Mouse (Mus musculus): ENCODE measurements around the gene Gm18596. TPM values are rescaled to one million over a fixed set of nuclear protein-coding genes. Genes with fewer than 3 reads are reported as not detected.
"Not testable (repeated sequence)": the region's sequence is repeated elsewhere in the genome, so short reads cannot be mapped to it uniquely, and the experiment has no call there.

Gene Gm18596
- not detected in 2 replicates for polyA plus RNA-seq (2015; fragmentation: Nextera tagmentation; extraction: Ambion mirVana)

DNA sequence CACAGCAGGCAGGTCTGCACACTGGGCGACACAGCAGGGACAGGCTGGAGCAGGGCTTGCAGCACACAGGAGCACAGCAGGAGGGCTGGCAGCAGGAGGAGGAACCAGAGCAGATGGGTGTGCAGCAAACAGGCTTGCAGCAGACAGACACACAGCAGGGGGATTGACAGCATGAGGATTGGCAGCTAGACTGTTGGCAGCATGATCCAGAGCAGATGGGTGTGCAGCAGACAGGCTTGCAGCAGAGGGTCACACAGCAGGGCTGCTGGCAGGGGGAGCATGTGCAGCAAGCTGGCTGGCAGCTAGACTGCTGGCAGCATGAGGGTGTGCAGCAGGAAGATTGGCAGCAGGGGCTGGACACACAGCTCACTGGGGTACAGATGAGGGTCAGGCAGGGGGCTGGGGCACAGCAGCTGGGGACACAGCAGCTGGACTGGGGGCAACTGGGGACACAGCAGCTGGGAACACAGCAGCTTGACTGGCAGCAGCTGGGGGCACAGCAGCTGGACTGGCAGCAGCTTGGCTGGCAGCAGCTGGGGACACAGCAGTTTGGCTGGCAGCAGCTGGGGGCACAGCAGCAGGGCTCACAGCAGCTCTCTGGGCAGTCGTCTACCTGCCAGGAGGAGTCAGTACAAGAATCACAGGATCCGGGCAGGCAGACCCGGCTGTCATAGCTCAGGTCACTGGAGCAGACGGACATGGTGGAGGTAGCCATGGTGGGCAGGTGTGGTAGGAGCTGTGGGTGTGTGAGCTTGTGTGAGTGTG, at the start of gene Gm18596:
Gene Gm18596 (minus strand): TSS at position 715 of the 765 bp plus-strand sequence.
- not testable (repeated sequence) for ATAC-seq; H3K4me1 ChIP-seq (replicated peaks)

DNA sequence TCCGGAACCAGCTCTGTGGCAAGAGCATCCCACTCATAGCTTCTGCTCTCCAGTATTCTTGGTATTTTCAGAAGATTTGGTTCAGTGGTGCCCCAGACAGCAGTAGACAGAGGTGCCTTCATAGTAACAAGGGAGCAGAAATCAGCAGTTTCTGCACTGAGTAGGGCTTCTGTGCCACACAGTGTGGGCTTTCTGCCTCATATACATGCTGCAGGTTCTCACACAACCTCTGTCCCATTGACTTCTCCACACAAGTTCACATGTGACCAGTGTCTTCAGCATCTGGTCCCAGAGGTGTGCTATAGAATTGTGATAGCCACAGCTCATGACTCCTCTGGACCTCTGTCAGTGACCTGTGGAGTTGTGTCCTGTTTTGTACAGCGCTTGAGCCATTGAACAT, 46.2 kb upstream of the Gm18596 start:
- Histone ChIP-seq H3K9ac (no peak overlapping the region), H3K9me3 (no peaks in the 10 kb centered on the region), H3K4me2 (replicated peaks) (no peak overlapping the region), H3K4me1 (replicated peaks) (no peaks in the 10 kb centered on the region), H3K27ac (no peak overlapping the region), H3K36me3 (no peaks in the 10 kb centered on the region), H3K4me3 (replicated peaks) (no peak overlapping the region), H3K27me3 (replicated peaks) (no peaks in the 10 kb centered on the region)
- 82% methylated on average over 2 of the region's 2 CpGs for WGBS
- no peak for ATAC-seq

More for the DNA sequence above, at the start of gene Gm18596:
- H3K4me2 ChIP-seq (replicated peaks); H3K4me3 ChIP-seq (replicated peaks); H3K27me3 ChIP-seq (replicated peaks); H3K36me3 ChIP-seq; H3K9me3 ChIP-seq; H3K27ac ChIP-seq; H3K9ac ChIP-seq: not testable (repeated sequence)
- 61% methylated on average over 5 of the region's 5 CpGs for WGBS

DNA sequence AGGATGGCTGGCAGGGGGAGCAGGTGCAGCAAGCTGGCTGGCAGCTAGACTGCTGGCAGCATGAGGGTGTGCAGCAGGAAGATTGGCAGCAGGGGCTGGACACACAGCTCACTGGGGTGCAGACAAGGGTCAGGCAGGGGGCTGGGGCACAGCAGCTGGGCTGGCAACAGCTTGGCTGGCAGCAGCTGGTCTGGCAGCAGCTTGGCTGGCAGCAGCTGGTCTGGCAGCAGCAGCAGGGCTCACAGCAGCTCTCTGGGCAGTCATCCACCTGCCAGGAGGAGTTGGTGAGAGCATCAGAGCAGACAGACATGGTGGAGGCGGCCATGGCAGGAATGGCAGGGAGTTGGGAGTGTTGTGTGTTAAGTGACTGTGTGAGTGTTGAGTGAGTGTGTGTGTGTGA, 45.4 kb upstream of the Gm18596 start, which contains the start of gene Gm7137:
Gene Gm7137 (minus strand): TSS at position 325 of the 400 bp plus-strand sequence.
- not testable (repeated sequence) for ATAC-seq; H3K4me1 ChIP-seq (replicated peaks); H3K27me3 ChIP-seq (replicated peaks); H3K9ac ChIP-seq; H3K27ac ChIP-seq; H3K36me3 ChIP-seq; H3K9me3 ChIP-seq; H3K4me2 ChIP-seq (replicated peaks); H3K4me3 ChIP-seq (replicated peaks)
- 79% methylated on average over 1 of the region's 1 CpGs for WGBS

DNA sequence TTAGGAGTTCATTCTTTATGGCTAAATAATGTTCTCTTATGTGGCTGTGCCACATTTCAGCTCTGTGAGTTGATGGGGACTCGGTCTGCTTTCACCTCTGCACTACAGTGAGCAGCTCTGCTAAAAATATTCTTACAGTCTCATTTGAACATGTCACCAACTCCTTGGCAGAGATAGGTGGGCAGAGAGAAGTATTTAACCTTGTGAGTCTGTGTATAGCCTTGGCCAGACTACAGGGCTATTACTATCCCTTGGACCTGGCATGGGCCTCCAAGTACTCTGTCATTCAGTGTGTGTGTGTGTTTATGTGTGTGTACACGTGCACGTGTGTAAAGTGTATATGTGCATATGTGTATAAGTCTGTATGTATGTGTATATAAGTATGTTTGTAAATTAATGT, 41.0 kb upstream of the Gm18596 start:
- H3K36me3 ChIP-seq; H3K27ac ChIP-seq; ATAC-seq; H3K9me3 ChIP-seq; H3K27me3 ChIP-seq (replicated peaks); H3K9ac ChIP-seq; H3K4me1 ChIP-seq (replicated peaks); H3K4me2 ChIP-seq (replicated peaks); H3K4me3 ChIP-seq (replicated peaks): not testable (repeated sequence)
- 85% methylated on average over 3 of the region's 3 CpGs for WGBS

DNA sequence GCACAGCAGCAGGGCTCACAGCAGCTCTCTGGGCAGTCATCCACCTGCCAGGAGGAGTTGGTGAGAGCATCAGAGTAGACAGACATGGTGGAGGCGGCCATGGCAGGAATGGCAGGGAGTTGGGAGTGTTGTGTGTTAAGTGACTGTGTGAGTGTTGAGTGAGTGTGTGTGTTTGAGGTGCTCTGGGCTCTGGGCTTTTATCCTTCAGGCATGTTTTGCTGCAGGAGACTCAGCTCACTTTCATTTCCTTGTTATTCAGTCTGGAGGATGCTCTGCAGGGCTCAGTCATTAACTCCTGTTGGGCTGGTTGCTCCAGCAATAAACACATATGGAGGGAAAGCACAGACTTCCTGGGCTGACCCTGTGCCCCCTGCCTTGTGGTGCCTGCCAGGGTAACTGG, 40.0 kb upstream of the Gm18596 start, which contains the start of gene Gm3250:
Gene Gm3250 (minus strand): TSS at position 101 of the 400 bp plus-strand sequence.
- H3K27me3 ChIP-seq (replicated peaks); ATAC-seq; H3K9me3 ChIP-seq; H3K4me1 ChIP-seq (replicated peaks); H3K36me3 ChIP-seq; H3K27ac ChIP-seq; H3K4me2 ChIP-seq (replicated peaks); H3K9ac ChIP-seq; H3K4me3 ChIP-seq (replicated peaks): not testable (repeated sequence)
- 67% methylated on average over 1 of the region's 1 CpGs for WGBS

DNA sequence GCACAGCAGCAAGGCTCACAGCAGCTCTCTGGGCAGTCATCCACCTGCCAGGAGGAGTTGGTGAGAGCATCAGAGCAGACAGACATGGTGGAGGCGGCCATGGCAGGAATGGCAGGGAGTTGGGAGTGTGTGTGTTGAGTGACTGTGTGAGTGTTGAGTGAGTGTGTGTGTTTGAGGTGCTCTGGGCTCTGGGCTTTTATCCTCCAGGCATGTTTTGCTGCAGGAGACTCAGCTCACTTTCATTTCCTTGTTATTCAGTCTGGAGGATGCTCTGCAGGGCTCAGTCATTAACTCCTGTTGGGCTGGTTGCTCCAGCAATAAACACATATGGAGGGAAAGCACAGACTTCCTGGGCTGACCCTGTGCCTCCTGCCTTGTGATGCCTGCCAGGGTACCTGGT, 34.4 kb upstream of the Gm18596 start, which contains the start of gene Gm7138:
Gene Gm7138 (minus strand): TSS at position 101 of the 400 bp plus-strand sequence.
- H3K4me3 ChIP-seq (replicated peaks); H3K27ac ChIP-seq; H3K9ac ChIP-seq; H3K4me1 ChIP-seq (replicated peaks); ATAC-seq; H3K27me3 ChIP-seq (replicated peaks); H3K36me3 ChIP-seq; H3K9me3 ChIP-seq; H3K4me2 ChIP-seq (replicated peaks): not testable (repeated sequence)
- WGBS = 78% methylated on average over 1 of the region's 1 CpGs

DNA sequence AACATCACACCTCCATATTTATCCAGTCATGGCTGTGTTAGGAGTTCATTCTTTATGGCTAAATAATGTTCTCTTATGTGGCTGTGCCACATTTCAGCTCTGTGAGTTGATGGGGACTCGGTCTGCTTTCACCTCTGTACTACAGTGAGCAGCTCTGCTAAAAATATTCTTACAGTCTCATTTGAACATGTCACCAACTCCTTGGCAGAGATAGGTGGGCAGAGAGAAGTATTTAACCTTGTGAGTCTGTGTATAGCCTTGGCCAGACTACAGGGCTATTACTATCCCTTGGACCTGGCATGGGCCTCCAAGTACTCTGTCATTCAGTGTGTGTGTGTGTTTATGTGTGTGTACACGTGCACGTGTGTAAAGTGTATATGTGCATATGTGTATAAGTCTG, 29.7 kb upstream of the Gm18596 start:
- not testable (repeated sequence) for H3K4me2 ChIP-seq (replicated peaks); H3K9me3 ChIP-seq; H3K36me3 ChIP-seq; ATAC-seq; H3K4me3 ChIP-seq (replicated peaks); H3K27ac ChIP-seq; H3K9ac ChIP-seq; H3K27me3 ChIP-seq (replicated peaks); H3K4me1 ChIP-seq (replicated peaks)
- WGBS = 68% methylated on average over 2 of the region's 3 CpGs

DNA sequence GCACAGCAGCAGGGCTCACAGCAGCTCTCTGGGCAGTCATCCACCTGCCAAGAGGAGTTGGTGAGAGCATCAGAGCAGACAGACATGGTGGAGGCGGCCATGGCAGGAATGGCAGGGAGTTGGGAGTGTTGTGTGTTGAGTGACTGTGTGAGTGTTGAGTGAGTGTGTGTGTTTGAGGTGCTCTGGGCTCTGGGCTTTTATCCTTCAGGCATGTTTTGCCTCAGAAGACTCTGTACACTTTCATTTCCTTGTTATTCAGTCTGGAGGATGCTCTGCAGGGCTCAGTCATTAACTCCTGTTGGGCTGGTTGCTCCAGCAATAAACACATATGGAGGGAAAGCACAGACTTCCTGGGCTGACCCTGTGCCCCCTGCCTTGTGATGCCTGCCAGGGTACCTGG, 28.8 kb upstream of the Gm18596 start, which contains the start of gene Gm3238:
Gene Gm3238 (minus strand): TSS at position 101 of the 400 bp plus-strand sequence.
- not testable (repeated sequence) for H3K27me3 ChIP-seq (replicated peaks); H3K4me2 ChIP-seq (replicated peaks); H3K4me3 ChIP-seq (replicated peaks); H3K36me3 ChIP-seq; H3K9ac ChIP-seq; H3K9me3 ChIP-seq; ATAC-seq; H3K27ac ChIP-seq; H3K4me1 ChIP-seq (replicated peaks)
- 22% methylated on average over 1 of the region's 1 CpGs for WGBS

DNA sequence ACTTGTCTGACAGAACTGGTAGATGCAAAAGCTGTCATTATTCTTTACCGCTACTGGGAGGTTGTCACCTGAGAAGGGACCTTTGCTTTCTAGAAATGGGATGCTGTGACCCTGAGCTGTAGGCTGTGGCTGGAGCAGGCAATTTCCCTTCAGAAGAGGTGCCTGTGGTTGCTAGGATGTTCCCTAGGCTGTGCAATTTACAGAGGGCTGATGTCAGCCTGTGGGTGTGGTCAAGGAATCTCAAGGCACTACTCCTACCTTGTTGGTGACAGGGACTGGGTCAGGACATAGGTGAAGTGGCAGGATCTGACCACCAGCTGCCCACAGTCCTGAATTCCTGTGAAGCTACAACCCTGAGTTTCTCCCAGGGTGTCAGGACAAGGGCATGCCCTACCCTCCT, 27.3 kb upstream of the Gm18596 start:
- Histone ChIP-seq H3K4me3 (replicated peaks) (no peak overlapping the region), H3K9me3 (no peaks in the 10 kb centered on the region), H3K4me2 (replicated peaks) (no peak overlapping the region), H3K36me3 (no peaks in the 10 kb centered on the region), H3K4me1 (replicated peaks) (no peaks in the 10 kb centered on the region), H3K27ac (no peak overlapping the region), H3K27me3 (replicated peaks) (no peaks in the 10 kb centered on the region), H3K9ac (no peak overlapping the region)
- WGBS = 73% methylated on average over 1 of the region's 1 CpGs
- no peak for ATAC-seq

DNA sequence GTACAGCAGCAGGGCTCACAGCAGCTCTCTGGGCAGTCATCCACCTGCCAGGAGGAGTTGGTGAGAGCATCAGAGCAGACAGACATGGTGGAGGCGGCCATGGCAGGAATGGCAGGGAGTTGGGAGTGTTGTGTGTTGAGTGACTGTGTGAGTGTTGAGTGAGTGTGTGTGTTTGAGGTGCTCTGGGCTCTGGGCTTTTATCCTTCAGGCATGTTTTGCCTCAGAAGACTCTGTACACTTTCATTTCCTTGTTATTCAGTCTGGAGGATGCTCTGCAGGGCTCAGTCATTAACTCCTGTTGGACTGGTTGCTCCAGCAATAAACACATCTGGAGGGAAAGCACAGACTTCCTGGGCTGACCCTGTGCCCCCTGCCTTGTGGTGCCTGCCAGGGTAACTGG, 17.1 kb upstream of the Gm18596 start, which contains the start of gene Gm3233:
Gene Gm3233 (minus strand): TSS at position 101 of the 400 bp plus-strand sequence.
- not testable (repeated sequence) for H3K9ac ChIP-seq; H3K4me2 ChIP-seq (replicated peaks); H3K4me3 ChIP-seq (replicated peaks); H3K4me1 ChIP-seq (replicated peaks); H3K27ac ChIP-seq; H3K9me3 ChIP-seq; ATAC-seq; H3K36me3 ChIP-seq; H3K27me3 ChIP-seq (replicated peaks)
- WGBS = 78% methylated on average over 1 of the region's 1 CpGs

DNA sequence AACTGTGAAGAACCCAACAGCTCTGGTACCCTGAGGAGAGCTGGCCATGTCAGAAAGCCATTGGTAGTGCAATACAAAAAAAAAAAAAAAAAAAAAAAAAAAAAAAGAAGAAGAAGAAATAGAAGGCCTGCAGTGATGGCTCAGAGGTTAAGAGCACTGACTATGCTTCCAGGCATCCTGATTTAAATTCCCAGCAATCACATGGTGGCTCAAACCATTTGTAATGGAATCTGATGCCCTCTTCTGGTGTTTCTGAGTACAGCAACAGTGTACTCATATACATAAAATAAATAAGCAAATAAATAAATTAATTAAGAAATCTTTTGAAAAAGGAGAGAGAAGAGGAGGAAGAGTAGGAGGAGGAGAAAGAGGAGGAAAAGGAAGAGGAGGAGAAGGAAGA, 11.0 kb upstream of the Gm18596 start:
- Histone ChIP-seq H3K9ac (no peak overlapping the region), H3K27ac (no peak overlapping the region), H3K4me1 (replicated peaks) (no peaks in the 10 kb centered on the region), H3K9me3 (no peaks in the 10 kb centered on the region), H3K4me3 (replicated peaks) (no peak overlapping the region), H3K36me3 (no peaks in the 10 kb centered on the region), H3K27me3 (replicated peaks) (no peaks in the 10 kb centered on the region), H3K4me2 (replicated peaks) (no peak overlapping the region)
- no peak for ATAC-seq

DNA sequence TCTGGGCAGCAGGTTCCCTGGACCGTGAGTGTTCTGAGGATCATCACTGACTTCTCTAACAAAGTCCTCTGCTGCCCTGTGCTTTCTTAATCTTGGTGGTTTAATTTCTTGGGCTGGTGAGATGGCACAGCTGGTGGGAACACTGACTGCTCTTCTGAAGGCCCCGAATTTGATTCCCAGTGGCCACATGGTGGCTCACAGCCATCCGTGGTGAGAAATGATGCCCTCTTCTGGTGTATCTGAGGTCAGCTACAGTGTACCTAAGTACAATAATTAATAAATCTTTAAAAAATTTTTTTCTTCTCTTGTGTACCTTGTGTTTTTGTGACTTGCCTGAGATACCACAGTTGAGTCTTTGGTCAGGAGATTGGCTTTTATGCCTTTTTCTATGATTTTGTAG, 9.9 kb upstream of the Gm18596 start:
- ATAC-seq; H3K9me3 ChIP-seq; H3K27ac ChIP-seq; H3K4me2 ChIP-seq (replicated peaks); H3K27me3 ChIP-seq (replicated peaks); H3K9ac ChIP-seq; H3K4me1 ChIP-seq (replicated peaks); H3K36me3 ChIP-seq; H3K4me3 ChIP-seq (replicated peaks): not testable (repeated sequence)
- 61% methylated on average over 3 of the region's 3 CpGs for WGBS

DNA sequence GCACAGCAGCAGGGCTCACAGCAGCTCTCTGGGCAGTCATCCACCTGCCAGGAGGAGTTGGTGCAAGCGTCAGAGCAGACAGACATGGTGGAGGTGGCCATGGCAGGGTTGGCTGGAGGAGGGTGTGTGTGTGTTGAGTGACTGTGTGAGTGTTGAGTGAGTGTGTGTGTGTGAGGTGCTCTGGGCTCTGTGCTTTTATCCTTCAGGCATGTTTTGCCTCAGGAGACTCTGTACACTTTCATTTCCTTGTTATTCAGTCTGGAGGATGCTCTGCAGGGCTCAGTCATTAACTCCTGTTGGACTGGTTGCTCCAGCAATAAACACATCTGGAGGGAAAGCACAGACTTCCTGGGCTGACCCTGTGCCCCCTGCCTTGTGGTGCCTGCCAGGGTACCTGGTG, 8.8 kb upstream of the Gm18596 start, which contains the start of gene Gm9736:
Gene Gm9736 (minus strand): TSS at position 101 of the 400 bp plus-strand sequence.
- H3K4me1 ChIP-seq (replicated peaks); H3K36me3 ChIP-seq; H3K4me3 ChIP-seq (replicated peaks); H3K4me2 ChIP-seq (replicated peaks); H3K9ac ChIP-seq; H3K9me3 ChIP-seq; H3K27me3 ChIP-seq (replicated peaks); ATAC-seq; H3K27ac ChIP-seq: not testable (repeated sequence)
- 75% methylated on average over 1 of the region's 1 CpGs for WGBS
